Mouse (Mus musculus) limb, embryonic 14.5 days (tissue): Measurements from ENCODE around the gene Rpl41. TPM values are rescaled to one million over a fixed set of nuclear protein-coding genes. Genes with fewer than 3 reads are reported as not detected.
"Not testable (repeated sequence)": the region's sequence is repeated elsewhere in the genome, so short reads cannot be mapped to it uniquely, and the experiment has no call there.

Experiments
- ATAC-seq: fragments of 200-750 bp; cut with Nextera tagmentation; 2 replicates; pipeline ENCODE4 v1.8.0; 2017; ENCODE audit warnings: low read depth, moderate number of reproducible peaks, moderate TSS enrichment; ENCODE audit not compliant: low FRiP score
- DNase-seq: peaks from one replicate; pipeline ENCODE4 v3.0.0-alpha.2; 2015; ENCODE audit warnings: low spot score
- H3K27ac ChIP-seq: fragments of 300-500 bp; sonication (generic); replicated peaks from 2 replicates; pipeline ENCODE4 v1.5.1; 2014; ENCODE audit warnings: low read depth, mild to moderate bottlenecking, low read length, moderate library complexity, mixed read lengths
- H3K27me3 ChIP-seq: fragments of 300-500 bp; sonication (generic); 2 replicates; pipeline ENCODE4 v1.6.1; 2014; ENCODE audit warnings: low read length, mixed read lengths; ENCODE audit not compliant: control insufficient read depth, insufficient read depth
- H3K36me3 ChIP-seq: fragments of 300-500 bp; sonication (generic); 2 replicates; pipeline ENCODE4 v1.6.1; 2014; ENCODE audit warnings: mild to moderate bottlenecking, low read length, moderate library complexity, mixed read lengths; ENCODE audit not compliant: control insufficient read depth, insufficient read depth
- H3K4me1 ChIP-seq: fragments of 300-500 bp; sonication (generic); 2 replicates; pipeline ENCODE4 v1.6.1; 2014; ENCODE audit warnings: antibody characterized with exemption, low read length, mixed read lengths; ENCODE audit not compliant: control insufficient read depth, insufficient read depth
- H3K4me2 ChIP-seq: fragments of 300-500 bp; sonication (generic); replicated peaks from 2 replicates; pipeline ENCODE4 v1.6.1; 2014; ENCODE audit warnings: low read depth, mild to moderate bottlenecking, low read length, moderate library complexity; ENCODE audit not compliant: severe bottlenecking
- H3K4me3 ChIP-seq: fragments of 300-500 bp; sonication (generic); replicated peaks from 2 replicates; pipeline ENCODE4 v1.5.1; 2014; ENCODE audit warnings: low read length
- H3K9ac ChIP-seq: fragments of 300-500 bp; sonication (generic); 2 replicates; pipeline ENCODE4 v1.6.1; 2014; ENCODE audit warnings: mild to moderate bottlenecking, low read depth, low read length, moderate library complexity; ENCODE audit not compliant: severe bottlenecking
- H3K9me3 ChIP-seq: fragments of 300-500 bp; sonication (generic); 2 replicates; pipeline ENCODE4 v1.6.1; 2016; ENCODE audit warnings: low read length; ENCODE audit not compliant: control insufficient read depth
- POLR2A ChIP-seq: fragments of 200-500 bp; IDR thresholded peaks from 2 replicates; pipeline ENCODE4 v1.8.0; 2012; ENCODE audit warnings: inconsistent platforms, mild to moderate bottlenecking, moderate library complexity, borderline replicate concordance; ENCODE audit not compliant: insufficient read depth, insufficient read length; ENCODE audit errors: extremely low read depth
- WGBS: fragments of 180-500 bp; shearing (Covaris S2); extraction: QIAGEN DNeasy Blood & Tissue Kit; methylation state at CpG from one replicate; pipeline ENCODE4 v1.1.7; 2014; 5-methylcytosine and 5-hydroxymethylcytosine counted together
- polyA plus RNA-seq, 2 experiments: library from polyadenylated mRNA; depleted of rRNA in 1 of 2; stranded (reverse) in 1 of 2; unstranded in 1 of 2; fragments of >200 nt; fragmentation: Nextera tagmentation in 1 of 2; extraction: Ambion mirVana in 1 of 2; gene quantifications; 2 replicates each; pipeline versions ENCODE4 v1.2.1 to v1.2.3; 2012 to 2014

Rpl41 gene
- polyA plus RNA-seq, 2 experiments, result 3,931 to 4,920 TPM

DNA sequence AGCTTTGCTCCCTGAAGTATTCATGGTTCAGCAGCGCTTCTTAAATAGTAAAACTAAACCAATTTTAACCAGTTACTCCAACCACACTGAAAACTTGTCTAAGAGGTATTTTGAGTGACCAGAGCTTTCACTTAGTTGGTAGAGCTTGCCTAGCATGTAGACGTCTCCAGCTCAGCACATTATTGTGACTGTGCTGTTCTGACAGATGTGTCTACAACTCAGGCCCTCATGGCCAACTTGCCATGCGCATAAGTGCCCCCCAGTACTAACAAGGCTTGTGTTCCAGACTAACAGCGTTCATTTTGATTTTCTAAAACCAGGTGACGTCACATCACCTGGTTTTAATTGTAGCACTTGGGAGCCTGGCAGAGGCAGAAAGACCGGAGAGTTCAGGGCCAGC lies 7.9 kb upstream of the Rpl41 start:
- no peak overlapping the region for H3K27ac ChIP-seq
- no peak for ATAC-seq
- no peak for DNase-seq
- H3K4me3 ChIP-seq, result no peak overlapping the region
- no peak overlapping the region for H3K4me2 ChIP-seq
- H3K4me1 ChIP-seq, result no peaks in the 10 kb centered on the region
- 66% methylated on average over 6 of the region's 6 CpGs for WGBS
- no peak overlapping the region for H3K9ac ChIP-seq
- H3K36me3 ChIP-seq, result peaks cover 51% of the 10 kb centered on the region
- H3K27me3 ChIP-seq, result no peaks in the 10 kb centered on the region
- no peaks in the 10 kb centered on the region for H3K9me3 ChIP-seq
- no peak for TF ChIP-seq POLR2A

DNA sequence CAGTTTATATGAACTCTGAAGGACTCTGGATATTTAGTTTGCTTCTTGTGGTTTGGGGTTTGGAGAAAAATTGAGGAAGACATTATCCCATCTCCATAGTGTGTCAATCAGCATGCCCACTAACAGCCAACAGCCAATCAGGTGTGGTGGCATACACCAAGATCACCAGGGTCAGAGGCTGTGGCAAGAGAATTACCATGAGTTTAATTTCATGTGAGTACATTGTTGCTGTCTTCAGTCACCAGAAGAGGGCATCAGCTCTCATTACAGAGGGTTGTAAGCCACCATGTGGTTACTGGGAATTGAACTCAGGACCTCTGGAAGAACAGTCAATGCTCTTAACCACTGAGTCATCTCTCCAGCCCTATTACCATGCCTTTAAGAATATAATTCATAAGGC lies 7.2 kb upstream of the Rpl41 start:
- H3K4me2 ChIP-seq, result no peak overlapping the region
- DNase-seq, result no peak

DNA sequence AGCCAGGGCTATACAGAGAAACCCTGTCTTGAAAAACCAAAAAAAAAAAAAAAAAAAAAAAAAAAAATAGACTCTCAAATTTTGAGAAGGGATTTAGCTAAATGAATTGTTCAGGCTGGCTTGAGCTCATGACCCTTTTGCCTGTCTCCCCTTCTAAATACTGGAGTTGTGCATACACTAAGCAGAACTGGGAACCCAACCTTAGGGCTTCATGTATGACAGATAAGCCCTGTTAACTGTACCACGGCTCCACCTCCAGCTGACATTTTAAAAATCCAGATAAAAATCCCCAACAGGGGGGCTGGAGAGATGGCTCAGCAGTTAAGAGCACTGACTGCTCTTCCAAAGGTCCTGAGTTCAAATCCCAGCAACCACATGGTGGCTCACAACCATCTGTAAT lies 6.5 kb upstream of the Rpl41 start:
- H3K4me1 ChIP-seq, H3K27me3 ChIP-seq, H3K9ac ChIP-seq, H3K27ac ChIP-seq, H3K4me3 ChIP-seq, H3K9me3 ChIP-seq, H3K4me2 ChIP-seq, ATAC-seq, DNase-seq: not testable (repeated sequence)
- peaks cover 37% of the 10 kb centered on the region for H3K36me3 ChIP-seq
- 81% methylated on average over 1 of the region's 1 CpGs for WGBS

More for the DNA sequence above, 7.2 kb upstream of the Rpl41 start:
- no peak for TF ChIP-seq POLR2A
- Histone ChIP-seq H3K9ac (no peak overlapping the region), H3K36me3 (peaks cover 44% of the 10 kb centered on the region), H3K9me3 (no peaks in the 10 kb centered on the region), H3K4me1 (no peaks in the 10 kb centered on the region), H3K27me3 (no peaks in the 10 kb centered on the region), H3K4me3 (no peak overlapping the region), H3K27ac (no peak overlapping the region)
- no peak for ATAC-seq

- not testable (repeated sequence) for H3K9ac ChIP-seq, H3K4me1 ChIP-seq, H3K27me3 ChIP-seq, DNase-seq, H3K9me3 ChIP-seq, H3K4me2 ChIP-seq, H3K4me3 ChIP-seq, H3K36me3 ChIP-seq, ATAC-seq, H3K27ac ChIP-seq
- WGBS, result 89% methylated on average over 11 of the region's 11 CpGs
Measured at GRCm38 (mm10) chr10:128550144-128550823, 1.2 kb upstream of the Rpl41 start.

GRCm38 (mm10) chr10:128549682-128550057 lies 565 bp upstream of the Rpl41 start:
- not testable (repeated sequence) for H3K4me3 ChIP-seq, H3K9ac ChIP-seq, H3K4me2 ChIP-seq, H3K9me3 ChIP-seq, ATAC-seq, H3K36me3 ChIP-seq, H3K4me1 ChIP-seq, H3K27me3 ChIP-seq, H3K27ac ChIP-seq, DNase-seq
- WGBS, result 76% methylated on average over 6 of the region's 6 CpGs

DNA sequence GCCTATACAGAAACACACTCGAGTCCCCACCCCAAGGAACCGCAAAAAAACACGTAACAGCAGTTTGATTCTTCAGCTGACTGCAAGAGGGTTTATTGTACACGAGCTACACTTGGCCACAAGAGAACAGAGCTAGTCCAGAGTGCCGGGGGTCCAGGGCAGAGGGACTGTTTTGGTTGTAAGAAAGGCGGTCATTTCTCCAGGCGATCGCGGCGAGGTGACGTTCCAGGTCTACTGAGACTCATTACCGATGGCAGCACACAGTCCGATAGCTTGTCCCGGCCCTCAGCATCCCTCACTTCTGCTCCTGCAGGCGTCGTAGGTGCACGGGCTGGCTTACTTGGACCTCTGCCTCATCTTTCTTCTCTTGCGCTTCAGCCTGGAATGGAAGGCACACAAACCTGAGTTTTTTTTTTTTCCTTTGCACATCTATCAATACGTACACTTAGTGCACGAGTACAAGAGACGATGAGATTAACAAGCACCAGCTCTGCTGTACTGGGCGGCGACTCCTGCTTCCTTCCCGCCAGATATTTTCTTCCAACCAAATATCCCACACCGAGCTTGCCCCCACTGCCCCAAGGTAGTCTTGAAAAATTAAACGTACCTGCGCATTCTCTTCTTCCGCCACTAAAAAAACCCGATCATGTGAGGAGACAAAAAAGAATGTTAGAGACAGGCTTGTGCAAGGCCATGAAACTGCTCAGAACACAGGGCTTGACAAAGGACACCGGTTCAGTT lies 884 bp downstream of the Rpl41 start:
- peak overlapping the region; percentile 86 for H3K4me3 ChIP-seq
- DNase-seq, H3K9me3 ChIP-seq, H3K4me1 ChIP-seq, H3K27me3 ChIP-seq, ATAC-seq: not testable (repeated sequence)
- peak overlapping the region; percentile 97 for H3K27ac ChIP-seq
- peak overlapping the region; percentile 93 for H3K9ac ChIP-seq
- H3K36me3 ChIP-seq, result peaks cover 24% of the 10 kb centered on the region
- under 1% methylated on average over 20 of the region's 30 CpGs for WGBS
- H3K4me2 ChIP-seq, result peak overlapping the region; percentile 67
